Mouse (Mus musculus) lung, embryonic 14.5 days (tissue): Measurements from ENCODE around the gene Arf1. TPM values are rescaled to one million over a fixed set of nuclear protein-coding genes. Genes with fewer than 3 reads are reported as not detected.

ENCODE experiments used
- ATAC-seq: fragments of 200-750 bp; cut with Nextera tagmentation; 2 replicates; pipeline ENCODE4 v1.8.0; 2017; ENCODE audit warnings: mild to moderate bottlenecking, moderate TSS enrichment, moderate library complexity; ENCODE audit not compliant: insufficient read depth
- DNase-seq: peaks from one replicate; pipeline ENCODE4 v3.0.0-alpha.2; 2015
- H3K27ac ChIP-seq: fragments of 300-500 bp; sonication (generic); 2 replicates; pipeline ENCODE4 v1.5.1; 2014; ENCODE audit warnings: low read depth, mild to moderate bottlenecking, moderate library complexity
- H3K27me3 ChIP-seq: fragments of 300-500 bp; sonication (generic); 2 replicates; pipeline ENCODE4 v1.6.1; 2014; ENCODE audit warnings: low read length, control low read depth; ENCODE audit not compliant: insufficient read depth
- H3K36me3 ChIP-seq: fragments of 300-500 bp; sonication (generic); 2 replicates; pipeline ENCODE4 v1.6.1; 2014; ENCODE audit warnings: control low read depth; ENCODE audit not compliant: insufficient read depth
- H3K4me1 ChIP-seq: fragments of 300-500 bp; sonication (generic); 2 replicates; pipeline ENCODE4 v1.6.1; 2014; ENCODE audit warnings: antibody characterized with exemption, control low read depth; ENCODE audit not compliant: insufficient read depth
- H3K4me2 ChIP-seq: fragments of 300-500 bp; sonication (generic); 2 replicates; pipeline ENCODE4 v1.6.1; 2014; ENCODE audit warnings: mild to moderate bottlenecking
- H3K4me3 ChIP-seq: fragments of 300-500 bp; sonication (generic); 2 replicates; pipeline ENCODE4 v1.5.1; 2014; ENCODE audit warnings: low read depth, low read length
- H3K9ac ChIP-seq: fragments of 300-500 bp; sonication (generic); 2 replicates; pipeline ENCODE4 v1.6.1; 2014
- H3K9me3 ChIP-seq: fragments of 300-500 bp; sonication (generic); 2 replicates; pipeline ENCODE4 v1.6.1; 2016; ENCODE audit warnings: low read depth, low read length, control low read depth
- CTCF ChIP-seq: IDR thresholded peaks from 2 replicates; pipeline ENCODE4 v1.5.1; 2016; ENCODE audit warnings: antibody characterized with exemption, low read depth
- WGBS: fragments of 180-500 bp; shearing (Covaris S2); extraction: QIAGEN DNeasy Blood & Tissue Kit; methylation state at CpG from one replicate; pipeline ENCODE4 v1.1.7; 2014; 5-methylcytosine and 5-hydroxymethylcytosine counted together
- polyA plus RNA-seq: library from polyadenylated mRNA; unstranded; fragments of >200 nt; fragmentation: Nextera tagmentation; extraction: Ambion mirVana; gene quantifications from 2 replicates; pipeline ENCODE4 v1.2.1, GENCODE M21; 2014

Gene Arf1
- polyA plus RNA-seq, 1 experiment from 2014 or later = 687 TPM

DNA sequence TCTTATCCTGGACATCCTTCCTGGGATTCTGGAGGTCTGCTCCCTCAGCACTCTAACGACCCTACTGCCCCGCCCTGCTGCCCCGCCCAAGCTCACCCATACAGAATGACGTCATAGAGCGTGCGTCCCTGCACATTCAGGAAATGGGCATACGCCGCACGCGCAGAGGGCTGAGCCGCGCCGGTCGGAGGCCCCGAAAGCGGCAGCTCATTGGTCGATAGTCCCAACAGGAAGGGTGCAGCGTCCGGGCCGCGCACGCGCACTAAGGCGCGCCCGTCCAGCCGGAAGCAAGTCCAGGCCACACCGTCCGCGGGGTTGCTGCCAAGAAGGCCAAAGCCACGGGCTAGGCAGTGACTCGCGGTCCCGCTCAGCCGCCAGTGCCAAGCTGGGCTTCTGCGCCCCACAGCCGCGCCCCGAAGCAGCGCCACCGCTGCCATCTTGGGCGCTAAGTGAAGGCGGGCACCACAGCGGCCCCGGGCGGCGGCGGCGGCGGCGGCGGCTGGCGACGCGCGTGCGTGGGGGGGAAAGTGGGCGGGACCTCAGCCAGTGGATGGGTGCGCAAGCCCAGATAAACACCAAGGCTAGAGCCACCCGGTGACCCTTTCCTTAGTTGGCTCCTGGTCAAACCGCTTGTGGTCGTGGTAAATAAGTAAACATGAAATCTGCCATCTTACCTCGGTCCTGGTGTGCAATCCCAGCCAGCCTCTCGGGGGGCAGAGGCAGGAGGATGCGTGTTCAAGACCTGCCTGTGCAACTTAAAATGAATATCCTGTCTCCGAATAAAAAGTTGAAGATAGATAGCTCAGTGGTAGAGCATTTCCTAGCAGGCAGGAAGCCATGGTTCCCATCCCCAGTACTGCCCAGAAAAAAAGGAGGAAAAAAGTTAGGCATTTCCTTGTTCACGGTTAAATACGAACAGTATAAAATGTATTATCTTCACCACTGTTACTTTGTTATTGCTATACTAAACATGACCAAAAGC lies 64.5 kb downstream of the Arf1 start, which contains the start of gene Iba57:
Iba57 (minus strand) TSS at position 485 of the 982 bp plus-strand sequence.
- peak within 1 kb of the TSS; percentile 100 for H3K27ac ChIP-seq
- no peak; the same call in 1 of the 2 replicates for TF ChIP-seq CTCF
- WGBS = 2% methylated on average over 68 of the region's 68 CpGs
- peak within 1 kb of the TSS; percentile 69 for H3K4me2 ChIP-seq
- ATAC-seq = peak; percentile 99
- peak; percentile 99 for DNase-seq
- no peaks in the 10 kb centered on the region for H3K27me3 ChIP-seq
- peak within 1 kb of the TSS; percentile 70 for H3K4me3 ChIP-seq
- H3K9me3 ChIP-seq = no peaks in the 10 kb centered on the region
- H3K9ac ChIP-seq = peak within 1 kb of the TSS; percentile 92
- H3K36me3 ChIP-seq = no peaks in the 10 kb centered on the region
- H3K4me1 ChIP-seq = peaks cover 5% of the 10 kb centered on the region

DNA sequence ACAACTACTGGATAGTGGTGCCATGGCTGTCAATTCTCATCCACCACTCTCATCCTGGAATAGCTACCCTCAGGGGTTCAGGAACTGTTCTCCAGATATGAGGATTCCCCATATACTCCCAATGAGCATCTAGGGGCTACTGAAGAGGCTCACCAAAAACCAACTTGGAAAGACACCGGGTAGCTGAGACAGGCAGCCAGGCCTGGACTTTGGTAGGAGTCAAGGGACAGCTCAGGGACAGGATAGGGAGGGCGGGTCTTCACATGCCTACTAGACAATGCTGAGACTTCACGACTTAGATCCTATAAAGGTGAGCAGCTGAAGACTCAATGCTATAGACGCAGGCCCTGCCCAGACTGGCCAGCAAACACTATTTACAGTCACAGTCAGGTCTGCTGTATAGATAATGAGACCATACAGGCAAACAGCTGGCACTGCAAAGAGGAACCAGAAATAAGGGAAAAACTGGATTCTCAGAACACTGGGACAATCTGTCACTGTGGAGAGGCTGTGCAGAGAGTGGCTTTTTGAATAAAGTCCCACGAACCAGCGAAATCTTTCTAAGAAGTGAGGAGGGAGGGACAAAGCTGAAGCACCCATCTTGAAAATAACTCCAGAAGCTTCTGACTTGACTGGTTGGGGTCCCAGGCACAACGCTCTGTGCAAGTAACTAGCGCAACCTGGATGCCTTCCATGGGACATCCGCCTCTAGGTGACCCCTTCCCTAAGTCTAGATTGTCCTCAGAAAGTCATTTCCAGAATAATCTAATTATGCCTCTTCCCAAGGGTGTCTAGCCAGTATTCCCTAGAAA lies 65.4 kb downstream of the Arf1 start:
- Histone ChIP-seq H3K36me3 (no peaks in the 10 kb centered on the region; the same call in 1 of the 2 replicates), H3K27ac (peak overlapping the region; percentile 100), H3K4me3 (peak overlapping the region; percentile 70), H3K27me3 (no peaks in the 10 kb centered on the region), H3K9ac (peak overlapping the region; percentile 92), H3K9me3 (no peaks in the 10 kb centered on the region), H3K4me1 (peaks cover 5% of the 10 kb centered on the region), H3K4me2 (peak overlapping the region; percentile 69)
- WGBS = 60% methylated on average over 9 of the region's 9 CpGs
- peak; percentile 25; the same call in 1 of the 2 replicates for ATAC-seq
- DNase-seq = no peak
- TF ChIP-seq CTCF = no peak

Other genes starting within 250 kb of the Arf1 start
- gene Obscn, start 91.9 kb downstream of the Arf1 start, polyA plus RNA-seq = 0.14 and 1.4 TPM in 2 replicates
- 1.9 and 2.2 TPM in 2 replicates for gene Iba57, start 64.5 kb downstream of the Arf1 start, polyA plus RNA-seq
- gene Gjc2, start 45.1 kb downstream of the Arf1 start, polyA plus RNA-seq = 0.16 and 0.34 TPM in 2 replicates
- 140 and 141 TPM in 2 replicates for gene Guk1, start 36.1 kb downstream of the Arf1 start, polyA plus RNA-seq
- gene Mrpl55, start 25.8 kb downstream of the Arf1 start, polyA plus RNA-seq = 89.9 and 100 TPM in 2 replicates
- gene 2310033P09Rik, start 19.9 kb downstream of the Arf1 start, polyA plus RNA-seq = 32.5 and 32.9 TPM in 2 replicates
- gene Wnt3a, start 62.5 kb upstream of the Arf1 start, polyA plus RNA-seq = not detected in 2 replicates
- 1.1 and 1.5 TPM in 2 replicates for gene Wnt9a, start 78.7 kb upstream of the Arf1 start, polyA plus RNA-seq
- not detected in 2 replicates for gene Prss38, start 147.4 kb upstream of the Arf1 start, polyA plus RNA-seq
- gene Jmjd4, start 221.8 kb upstream of the Arf1 start, polyA plus RNA-seq = 11.5 and 11.7 TPM in 2 replicates
- gene Snap47, start 222.9 kb upstream of the Arf1 start, polyA plus RNA-seq = 87.3 and 97.4 TPM in 2 replicates
- gene Zfp867, start 244.2 kb upstream of the Arf1 start, polyA plus RNA-seq = 7.7 and 8.7 TPM in 2 replicates